Mouse (Mus musculus) Patski (cell line): ENCODE measurements around the gene Olfr1257. TPM values are rescaled to one million over a fixed set of nuclear protein-coding genes. Genes with fewer than 3 reads are reported as not detected.
"Not testable (repeated sequence)": the region's sequence is repeated elsewhere in the genome, so short reads cannot be mapped to it uniquely, and the experiment has no call there.

Experiments used
- ATAC-seq: fragments of 100-300 bp; one replicate; pipeline ENCODE4 v1.8.0; 2021
- CTCF ChIA-PET: fragments of 350-600 bp; sonication (Branson Sonifier 250); formaldehyde crosslinking; loops from one replicate; lab custom pipeline; 2022; ENCODE audit warnings: inconsistent platforms; lab: Charles Lee
- POLR2A ChIA-PET: fragments of 350-600 bp; sonication (Branson Sonifier 250); formaldehyde crosslinking; loops from one replicate; lab custom pipeline; 2022; ENCODE audit warnings: antibody characterized with exemption, inconsistent platforms; lab: Charles Lee
- DNase-seq: peaks from one replicate; pipeline ENCODE4 v3.0.0-alpha.2; 2011; ENCODE audit warnings: low read depth, low spot score
- H3K27me3 ChIP-seq: fragments of 371-371 bp; one replicate; pipeline ENCODE4 v1.5.1; 2021
- CTCF ChIP-seq: fragments of 100-300 bp; IDR thresholded peaks from one replicate; pipeline ENCODE4 v1.5.1; 2021
- in situ Hi-C: fragments of 300-500 bp; cut with MboI; formaldehyde crosslinking; loops from 3 replicates; pipeline ENCODE4 v1.11.1; 2018; ENCODE audit warnings: low pct_unique_long_range_greater_than_20kb, mixed read lengths
- polyA plus RNA-seq: library from polyadenylated mRNA; unstranded; gene quantifications from one replicate; pipeline ENCODE4 v1.2.3, GENCODE M21; 2021

Olfr1257 gene
- polyA plus RNA-seq, result not detected

- ChIA-PET CTCF (no interaction called here), POLR2A (no interaction called here)
- ATAC-seq (no peak), DNase-seq (no peak)
- no peaks in the 10 kb centered on the region for H3K27me3 ChIP-seq
- TF ChIP-seq CTCF, result no peak
- in situ Hi-C loops, result no loop called here
Observed at GRCm38 (mm10) chr2:89878137-89878536, at the start of gene Olfr1257. Gene Olfr1257, plus strand, starts transcription at chr2:89878437.

- no peak for TF ChIP-seq CTCF
- POLR2A ChIA-PET, result no interaction called here
- no peak for ATAC-seq
- no peak for DNase-seq
- in situ Hi-C loops, result no loop called here
- no peaks in the 10 kb centered on the region for H3K27me3 ChIP-seq
- CTCF ChIA-PET, result no interaction called here
Observed at GRCm38 (mm10) chr2:89841455-89841854, 36.8 kb upstream of the Olfr1257 start, which contains the start of gene Olfr1256. Gene Olfr1256, minus strand, starts transcription at chr2:89841555.

DNA sequence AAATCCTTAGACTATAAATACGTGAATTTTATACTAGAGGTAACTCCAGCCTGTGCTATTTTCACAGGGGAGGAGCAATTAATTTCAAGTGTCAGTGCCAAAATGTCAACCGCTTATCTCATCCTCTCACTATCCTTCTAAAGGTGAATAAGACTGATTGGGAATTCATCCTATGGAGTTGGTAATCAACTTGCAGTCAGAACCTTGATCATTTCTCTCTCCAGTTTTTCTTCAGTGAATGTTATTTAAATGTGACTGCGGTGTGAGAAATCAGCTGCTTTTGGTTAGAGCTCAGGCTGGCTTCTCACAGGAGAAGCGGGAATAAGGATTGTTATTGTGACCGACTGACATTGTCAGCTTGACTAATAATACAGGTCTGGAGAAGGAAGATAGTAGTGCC, 30.1 kb upstream of the Olfr1257 start, which contains the start of gene Olfr48:
TSS of gene Olfr48 (minus strand) at position 101 of the 400 bp plus-strand sequence.
- H3K27me3 ChIP-seq, result no peaks in the 10 kb centered on the region
- no peak for TF ChIP-seq CTCF
- ATAC-seq (no peak), DNase-seq (no peak)
- ChIA-PET CTCF (interaction anchor here (1.5 kb wide), 1 partner anchor 13 kb away, joined by 3 read pairs; no protein-coding TSS in a partner anchor), POLR2A (no interaction called here)
- in situ Hi-C loops, result no loop called here

DNA sequence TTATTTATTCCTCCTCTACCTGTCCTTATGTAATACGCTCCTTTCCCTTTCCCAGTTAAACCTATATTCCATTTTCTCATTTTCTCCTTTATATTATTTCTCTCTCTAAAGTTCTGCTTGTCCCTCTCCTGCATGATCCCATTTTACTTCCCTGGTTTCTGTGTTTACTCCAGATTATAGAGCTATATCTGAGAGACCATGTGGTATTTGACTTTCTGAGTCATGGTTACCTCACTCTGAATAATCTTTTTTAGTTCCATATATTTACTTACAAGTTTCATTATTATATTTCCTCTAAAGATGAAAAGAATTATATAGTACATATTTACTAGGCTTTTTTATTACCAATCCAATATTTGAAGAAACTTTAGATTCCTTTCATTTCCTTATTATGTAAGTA, 29.0 kb upstream of the Olfr1257 start:
- DNase-seq (no peak), ATAC-seq (no peak)
- ChIA-PET POLR2A (no interaction called here), CTCF (interaction anchor here (1.5 kb wide), 1 partner anchor 12 kb away, joined by 3 read pairs; no protein-coding TSS in a partner anchor)
- in situ Hi-C loops, result no loop called here
- no peak for TF ChIP-seq CTCF
- no peaks in the 10 kb centered on the region for H3K27me3 ChIP-seq

DNA sequence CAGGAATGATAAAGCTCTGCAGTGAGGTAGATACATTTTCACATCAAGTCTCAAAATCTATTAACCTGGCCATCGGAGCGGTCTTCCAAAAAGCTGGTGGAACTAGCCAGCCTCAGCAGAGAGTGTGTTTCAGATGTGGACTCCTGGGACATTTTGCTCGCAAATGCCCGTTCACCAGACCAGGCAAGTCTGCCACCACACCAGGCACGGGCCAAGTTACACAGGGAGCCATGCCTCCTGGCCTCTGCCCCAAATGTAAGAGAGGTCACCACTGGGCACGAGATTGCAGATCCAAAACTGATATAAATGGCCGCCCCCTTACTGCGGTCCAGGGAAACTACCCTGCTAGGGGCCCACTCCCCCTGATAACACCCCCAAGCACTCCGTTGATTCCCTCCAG, 34.4 kb downstream of the Olfr1257 start:
- H3K27me3 ChIP-seq, DNase-seq, CTCF ChIA-PET, in situ Hi-C loops, ATAC-seq, POLR2A ChIA-PET: not testable (repeated sequence)

GRCm38 (mm10) chr2:89927009-89927408, 48.8 kb downstream of the Olfr1257 start, which contains the start of gene Olfr1258:
Gene Olfr1258, plus strand, starts transcription at chr2:89927309.
- peaks cover 4% of the 10 kb centered on the region for H3K27me3 ChIP-seq
- ChIA-PET CTCF (no interaction called here), POLR2A (no interaction called here)
- TF ChIP-seq CTCF, result no peak
- ATAC-seq (no peak), DNase-seq (no peak)
- in situ Hi-C loops, result no loop called here

Other genes starting within 250 kb of the Olfr1257 start
- not detected for gene Olfr1249, start 243.5 kb upstream of the Olfr1257 start, polyA plus RNA-seq
- gene Olfr1250, start 217.0 kb upstream of the Olfr1257 start, polyA plus RNA-seq, result not detected
- gene Olfr1251, start 206.5 kb upstream of the Olfr1257 start, polyA plus RNA-seq, result not detected
- gene Olfr1252, start 153.4 kb upstream of the Olfr1257 start, polyA plus RNA-seq, result not detected
- not detected for gene Olfr1253, start 121.3 kb upstream of the Olfr1257 start, polyA plus RNA-seq
- gene Olfr1254, start 84.8 kb upstream of the Olfr1257 start, polyA plus RNA-seq, result not detected
- not detected for gene Olfr1255, start 66.4 kb upstream of the Olfr1257 start, polyA plus RNA-seq
- 0.01 TPM for gene Olfr1256, start 36.9 kb upstream of the Olfr1257 start, polyA plus RNA-seq
- not detected for gene Olfr48, start 30.2 kb upstream of the Olfr1257 start, polyA plus RNA-seq
- not detected for gene Olfr1258, start 48.9 kb downstream of the Olfr1257 start, polyA plus RNA-seq
- not detected for gene Olfr1259, start 70.2 kb downstream of the Olfr1257 start, polyA plus RNA-seq
- 0.01 TPM for gene Olfr1260, start 95.9 kb downstream of the Olfr1257 start, polyA plus RNA-seq
- gene Olfr1261, start 112.8 kb downstream of the Olfr1257 start, polyA plus RNA-seq, result not detected
- gene Olfr1262, start 121.7 kb downstream of the Olfr1257 start, polyA plus RNA-seq, result not detected
- not detected for gene Olfr1263, start 133.7 kb downstream of the Olfr1257 start, polyA plus RNA-seq
- gene Olfr1264, start 147.1 kb downstream of the Olfr1257 start, polyA plus RNA-seq, result not detected
- 0.01 TPM for gene Olfr1265, start 156.9 kb downstream of the Olfr1257 start, polyA plus RNA-seq
- not detected for gene Olfr140, start 185.2 kb downstream of the Olfr1257 start, polyA plus RNA-seq
- not detected for gene Olfr1269, start 243.0 kb downstream of the Olfr1257 start, polyA plus RNA-seq